Mouse (Mus musculus): ENCODE measurements around the gene Habp4. TPM values are rescaled to one million over a fixed set of nuclear protein-coding genes. Genes with fewer than 3 reads are reported as not detected.

Habp4 gene
- polyA plus RNA-seq, 2 experiments, result 30.1 to 33.9 TPM

DNA sequence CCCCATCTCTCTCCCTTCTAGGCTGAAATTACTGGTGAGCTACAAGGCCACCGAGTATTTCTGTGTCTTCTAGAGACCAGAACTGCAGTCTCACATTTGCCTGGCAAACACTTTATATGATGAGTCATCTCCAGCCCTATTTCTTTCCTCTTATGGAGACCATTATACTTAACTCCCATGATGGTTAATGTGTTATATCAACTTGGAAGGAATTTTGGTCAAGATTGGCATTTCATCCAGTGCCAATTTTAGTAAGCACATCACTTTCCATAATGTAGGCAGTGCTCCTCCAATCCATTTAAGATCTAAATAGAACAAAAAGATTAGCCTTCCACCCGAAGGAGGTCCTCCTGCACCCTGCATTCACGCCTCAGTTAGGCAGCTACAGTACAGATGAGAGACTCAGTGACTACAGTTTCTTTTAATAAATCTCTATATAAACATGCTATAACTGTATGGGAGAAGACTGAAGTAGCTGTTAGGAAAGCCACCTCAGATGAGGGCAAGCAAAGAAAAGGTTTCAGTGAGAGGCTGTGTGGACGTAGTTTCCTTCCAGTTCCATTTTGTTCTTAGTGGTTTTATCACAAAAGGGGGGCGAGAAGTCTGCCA is 50.5 kb downstream of the Habp4 start:
- TF ChIP-seq POLR2A (IDR thresholded peaks at IDR 0.05; ENCODE audit: borderline replicate concordance, extremely low read depth, insufficient read depth, insufficient read length), result no peak
- WGBS, result 80% methylated on average over 5 of the region's 5 CpGs

GRCm38 (mm10) chr13:64214891-64215290 is 53.3 kb downstream of the Habp4 start:
- 93% methylated on average over 5 of the region's 5 CpGs for WGBS
- Histone ChIP-seq H3K4me2 (replicated peaks; ENCODE audit: low read depth, low read length, severe bottlenecking) (no peak overlapping the region), H3K9ac (ENCODE audit: low read depth, low read length, severe bottlenecking) (no peak overlapping the region), H3K27me3 (ENCODE audit: control insufficient read depth, insufficient read depth, low read length) (no peaks in the 10 kb centered on the region), H3K9me3 (ENCODE audit: control insufficient read depth, low read length) (no peaks in the 10 kb centered on the region), H3K36me3 (ENCODE audit: control insufficient read depth, insufficient read depth, low read length) (peaks cover 20% of the 10 kb centered on the region), H3K4me1 (ENCODE audit: control insufficient read depth, insufficient read depth, low read length) (no peaks in the 10 kb centered on the region), H3K27ac (replicated peaks; ENCODE audit: low read depth, low read length) (no peak overlapping the region), H3K4me3 (replicated peaks; ENCODE audit: low read length) (no peak overlapping the region)
- ATAC-seq (ENCODE audit: low FRiP score, low read depth) (no peak), DNase-seq (ENCODE audit: low spot score) (no peak)
- no peak for TF ChIP-seq POLR2A (IDR thresholded peaks at IDR 0.05; ENCODE audit: borderline replicate concordance, extremely low read depth, insufficient read depth, insufficient read length)

More for the DNA sequence above, 50.5 kb downstream of the Habp4 start:
- ATAC-seq (ENCODE audit: low FRiP score, low read depth) (no peak), DNase-seq (ENCODE audit: low spot score) (no peak)
- no peak overlapping the region for H3K4me2 ChIP-seq (replicated peaks; ENCODE audit: low read depth, low read length, severe bottlenecking)
- H3K9ac ChIP-seq (ENCODE audit: low read depth, low read length, severe bottlenecking), result no peak overlapping the region
- no peaks in the 10 kb centered on the region for H3K27me3 ChIP-seq (ENCODE audit: control insufficient read depth, insufficient read depth, low read length)
- H3K4me1 ChIP-seq (ENCODE audit: control insufficient read depth, insufficient read depth, low read length), result no peaks in the 10 kb centered on the region
- H3K4me3 ChIP-seq (replicated peaks; ENCODE audit: low read length), result no peak overlapping the region
- no peaks in the 10 kb centered on the region for H3K9me3 ChIP-seq (ENCODE audit: control insufficient read depth, low read length)
- peaks cover 17% of the 10 kb centered on the region for H3K36me3 ChIP-seq (ENCODE audit: control insufficient read depth, insufficient read depth, low read length)
- H3K27ac ChIP-seq (replicated peaks; ENCODE audit: low read depth, low read length), result no peak overlapping the region

- no peaks in the 10 kb centered on the region for H3K27me3 ChIP-seq (ENCODE audit: control insufficient read depth, insufficient read depth, low read length)
- ATAC-seq (ENCODE audit: low FRiP score, low read depth), result no peak
- H3K4me2 ChIP-seq (replicated peaks; ENCODE audit: low read depth, low read length, severe bottlenecking), result no peak overlapping the region
- no peak overlapping the region for H3K27ac ChIP-seq (replicated peaks; ENCODE audit: low read depth, low read length)
- 52% methylated on average over 3 of the region's 3 CpGs for WGBS
- H3K4me1 ChIP-seq (ENCODE audit: control insufficient read depth, insufficient read depth, low read length), result no peaks in the 10 kb centered on the region
- no peak for DNase-seq (ENCODE audit: low spot score)
- H3K9me3 ChIP-seq (ENCODE audit: control insufficient read depth, low read length), result no peaks in the 10 kb centered on the region
- H3K9ac ChIP-seq (ENCODE audit: low read depth, low read length, severe bottlenecking), result no peak overlapping the region
- no peak overlapping the region for H3K4me3 ChIP-seq (replicated peaks; ENCODE audit: low read length)
- TF ChIP-seq POLR2A (IDR thresholded peaks at IDR 0.05; ENCODE audit: borderline replicate concordance, extremely low read depth, insufficient read depth, insufficient read length), result no peak
- no peaks in the 10 kb centered on the region for H3K36me3 ChIP-seq (ENCODE audit: control insufficient read depth, insufficient read depth, low read length)
Measured at GRCm38 (mm10) chr13:64225738-64226137, 64.1 kb downstream of the Habp4 start.

GRCm38 (mm10) chr13:64226725-64227124 is 65.1 kb downstream of the Habp4 start:
- DNase-seq (ENCODE audit: low spot score) (no peak), ATAC-seq (ENCODE audit: low FRiP score, low read depth) (no peak)
- Histone ChIP-seq H3K4me3 (replicated peaks; ENCODE audit: low read length) (no peak overlapping the region), H3K9me3 (ENCODE audit: control insufficient read depth, low read length) (no peaks in the 10 kb centered on the region), H3K36me3 (ENCODE audit: control insufficient read depth, insufficient read depth, low read length) (no peaks in the 10 kb centered on the region), H3K9ac (ENCODE audit: low read depth, low read length, severe bottlenecking) (no peak overlapping the region), H3K27ac (replicated peaks; ENCODE audit: low read depth, low read length) (no peak overlapping the region), H3K4me2 (replicated peaks; ENCODE audit: low read depth, low read length, severe bottlenecking) (no peak overlapping the region), H3K4me1 (ENCODE audit: control insufficient read depth, insufficient read depth, low read length) (no peaks in the 10 kb centered on the region), H3K27me3 (ENCODE audit: control insufficient read depth, insufficient read depth, low read length) (no peaks in the 10 kb centered on the region)
- 89% methylated on average over 4 of the region's 4 CpGs for WGBS
- no peak for TF ChIP-seq POLR2A (IDR thresholded peaks at IDR 0.05; ENCODE audit: borderline replicate concordance, extremely low read depth, insufficient read depth, insufficient read length)

- 89% methylated on average over 4 of the region's 4 CpGs for WGBS
- peak overlapping the region; percentile 14; the same call in 1 of the 2 replicates for H3K27ac ChIP-seq (replicated peaks; ENCODE audit: low read depth, low read length)
- H3K27me3 ChIP-seq (ENCODE audit: control insufficient read depth, insufficient read depth, low read length), result no peaks in the 10 kb centered on the region
- DNase-seq (ENCODE audit: low spot score) (no peak), ATAC-seq (ENCODE audit: low FRiP score, low read depth) (no peak)
- H3K36me3 ChIP-seq (ENCODE audit: control insufficient read depth, insufficient read depth, low read length), result no peaks in the 10 kb centered on the region
- no peak overlapping the region for H3K4me3 ChIP-seq (replicated peaks; ENCODE audit: low read length)
- H3K4me2 ChIP-seq (replicated peaks; ENCODE audit: low read depth, low read length, severe bottlenecking), result no peak overlapping the region
- H3K4me1 ChIP-seq (ENCODE audit: control insufficient read depth, insufficient read depth, low read length), result peaks cover 11% of the 10 kb centered on the region
- no peak overlapping the region for H3K9ac ChIP-seq (ENCODE audit: low read depth, low read length, severe bottlenecking)
- no peak for TF ChIP-seq POLR2A (IDR thresholded peaks at IDR 0.05; ENCODE audit: borderline replicate concordance, extremely low read depth, insufficient read depth, insufficient read length)
- no peaks in the 10 kb centered on the region for H3K9me3 ChIP-seq (ENCODE audit: control insufficient read depth, low read length)
Measured at GRCm38 (mm10) chr13:64233139-64233538, 71.5 kb downstream of the Habp4 start.
